Mouse (Mus musculus): ENCODE results near the gene Akt2. TPM values are rescaled to one million over a fixed set of nuclear protein-coding genes. Genes with fewer than 3 reads are reported as not detected.

Gene Akt2
- polyA plus RNA-seq, 1 experiment from 2014 or later: 71.9 TPM

- H3K27me3 ChIP-seq: no peaks in the 10 kb centered on the region
- CTCF ChIA-PET: interaction anchor here (1.1 to 2.4 kb wide), 3 partner anchors 18 to 50 kb away, joined by 3 to 6 read pairs (median 4); no protein-coding TSS in a partner anchor
- DNase-seq (ENCODE audit: low read depth, low spot score) (no peak), ATAC-seq (no peak)
- in situ Hi-C loops (cut with MboI; ENCODE audit: low pct_unique_long_range_greater_than_20kb): no loop called here
- TF ChIP-seq CTCF (IDR thresholded peaks at IDR 0.05): no peak
- POLR2A ChIA-PET: no interaction called here
Observed at GRCm38 (mm10) chr7:27587741-27588140, 3.6 kb upstream of the Akt2 start.

- TF ChIP-seq CTCF (IDR thresholded peaks at IDR 0.05): no peak
- ChIA-PET CTCF (interaction anchor here (1.3 to 1.6 kb wide), 2 partner anchors 10 kb away, joined by 3 to 4 read pairs; no protein-coding TSS in a partner anchor), POLR2A (interaction anchor here (0.5 to 1.5 kb wide), 2 partner anchors 23 to 148 kb away, joined by 3 read pairs; no protein-coding TSS in a partner anchor)
- H3K27me3 ChIP-seq: no peaks in the 10 kb centered on the region
- ATAC-seq: no peak
- in situ Hi-C loops (cut with MboI; ENCODE audit: low pct_unique_long_range_greater_than_20kb): no loop called here
- no peak for DNase-seq (ENCODE audit: low read depth, low spot score)
Observed at GRCm38 (mm10) chr7:27590088-27590487, 1.3 kb upstream of the Akt2 start.

GRCm38 (mm10) chr7:27590566-27591213 is 662 bp upstream of the Akt2 start:
- in situ Hi-C loops (cut with MboI; ENCODE audit: low pct_unique_long_range_greater_than_20kb): no loop called here
- no peak for DNase-seq (ENCODE audit: low read depth, low spot score)
- ChIA-PET CTCF (interaction anchor here (1.6 kb wide), 1 partner anchor 10 kb away, joined by 3 read pairs; no protein-coding TSS in a partner anchor), POLR2A (interaction anchor here (1.5 to 2.1 kb wide), 2 partner anchors 11 to 23 kb away, joined by 3 to 6 read pairs; no protein-coding TSS in a partner anchor)
- H3K27me3 ChIP-seq: no peaks in the 10 kb centered on the region
- ATAC-seq: no peak
- TF ChIP-seq CTCF (IDR thresholded peaks at IDR 0.05): no peak

GRCm38 (mm10) chr7:27592217-27592929 is 1.0 kb downstream of the Akt2 start:
- H3K27me3 ChIP-seq: no peaks in the 10 kb centered on the region
- peak; percentile 27 for ATAC-seq
- POLR2A ChIA-PET: interaction anchor here (0.6 to 2.1 kb wide), 7 partner anchors 10 to 97 kb away, joined by 3 to 6 read pairs (median 4); partner anchors contain the start of gene Zfp607b
- in situ Hi-C loops (cut with MboI; ENCODE audit: low pct_unique_long_range_greater_than_20kb): no loop called here
- no peak for DNase-seq (ENCODE audit: low read depth, low spot score)
- TF ChIP-seq CTCF (IDR thresholded peaks at IDR 0.05): no peak
- CTCF ChIA-PET: no interaction called here

- POLR2A ChIA-PET: interaction anchor here (0.6 to 2.1 kb wide), 5 partner anchors 9 to 96 kb away, joined by 3 to 6 read pairs (median 3); partner anchors contain the start of gene Zfp607b
- CTCF ChIA-PET: no interaction called here
- DNase-seq (ENCODE audit: low read depth, low spot score) (no peak), ATAC-seq (no peak)
- no peak for TF ChIP-seq CTCF (IDR thresholded peaks at IDR 0.05)
- in situ Hi-C loops (cut with MboI; ENCODE audit: low pct_unique_long_range_greater_than_20kb): no loop called here
- no peaks in the 10 kb centered on the region for H3K27me3 ChIP-seq
Observed at GRCm38 (mm10) chr7:27592934-27593645, 1.7 kb downstream of the Akt2 start.

GRCm38 (mm10) chr7:27596586-27597503 is 5.5 kb downstream of the Akt2 start:
- POLR2A ChIA-PET: no interaction called here
- TF ChIP-seq CTCF (IDR thresholded peaks at IDR 0.05): no peak

GRCm38 (mm10) chr7:27598053-27598452 is 6.7 kb downstream of the Akt2 start:
- no peak for DNase-seq (ENCODE audit: low read depth, low spot score)
- ChIA-PET POLR2A (no interaction called here), CTCF (interaction anchor here (1.0 to 1.6 kb wide), 2 partner anchors 15 to 46 kb away, joined by 3 to 8 read pairs; no protein-coding TSS in a partner anchor)
- TF ChIP-seq CTCF (IDR thresholded peaks at IDR 0.05): no peak
- in situ Hi-C loops (cut with MboI; ENCODE audit: low pct_unique_long_range_greater_than_20kb): no loop called here
- no peak for ATAC-seq
- no peaks in the 10 kb centered on the region for H3K27me3 ChIP-seq

More at GRCm38 (mm10) chr7:27596586-27597503, 5.5 kb downstream of the Akt2 start:
- CTCF ChIA-PET: interaction anchor here (0.8 kb wide), 1 partner anchor 10 kb away, joined by 3 read pairs; no protein-coding TSS in a partner anchor
- in situ Hi-C loops (cut with MboI; ENCODE audit: low pct_unique_long_range_greater_than_20kb): no loop called here
- ATAC-seq (no peak), DNase-seq (ENCODE audit: low read depth, low spot score) (no peak)
- no peaks in the 10 kb centered on the region for H3K27me3 ChIP-seq

- CTCF ChIA-PET: no interaction called here
- H3K27me3 ChIP-seq: no peaks in the 10 kb centered on the region
- TF ChIP-seq CTCF (IDR thresholded peaks at IDR 0.05): no peak
- no peak for DNase-seq (ENCODE audit: low read depth, low spot score)
- in situ Hi-C loops (cut with MboI; ENCODE audit: low pct_unique_long_range_greater_than_20kb): no loop called here
- no peak for ATAC-seq
- POLR2A ChIA-PET: interaction anchor here (1.7 kb wide), 1 partner anchor 10 kb away, joined by 6 read pairs; the partner anchor contains the start of gene Akt2
Observed at GRCm38 (mm10) chr7:27601628-27602027, 10.3 kb downstream of the Akt2 start.

GRCm38 (mm10) chr7:27602161-27602560 is 10.8 kb downstream of the Akt2 start:
- no peak for TF ChIP-seq CTCF (IDR thresholded peaks at IDR 0.05)
- in situ Hi-C loops (cut with MboI; ENCODE audit: low pct_unique_long_range_greater_than_20kb): no loop called here
- ChIA-PET POLR2A (interaction anchor here (1.7 kb wide), 1 partner anchor 10 kb away, joined by 6 read pairs; the partner anchor contains the start of gene Akt2), CTCF (no interaction called here)
- DNase-seq (ENCODE audit: low read depth, low spot score) (no peak), ATAC-seq (no peak)
- H3K27me3 ChIP-seq: no peaks in the 10 kb centered on the region
